Mouse (Mus musculus) testis, adult 2 months (tissue): ENCODE results near the gene Pip5k1b. TPM values are rescaled to one million over a fixed set of nuclear protein-coding genes. Genes with fewer than 3 reads are reported as not detected.

ENCODE experiments used
- H3K27ac ChIP-seq: fragments of 200-500 bp; 2 replicates; pipeline ENCODE4 v1.5.1; 2012; ENCODE audit warnings: low read depth, low read length; ENCODE audit not compliant: control insufficient read depth, insufficient read depth
- H3K27me3 ChIP-seq: fragments of 200-500 bp; 2 replicates; pipeline ENCODE4 v1.6.1; 2012; ENCODE audit warnings: mild to moderate bottlenecking, low read length, moderate library complexity; ENCODE audit not compliant: control insufficient read depth, insufficient read depth
- H3K36me3 ChIP-seq: fragments of 200-500 bp; 2 replicates; pipeline ENCODE4 v1.6.1; 2012; ENCODE audit warnings: mild to moderate bottlenecking, low read length; ENCODE audit not compliant: control insufficient read depth, insufficient read depth
- H3K4me1 ChIP-seq: fragments of 200-500 bp; 2 replicates; pipeline ENCODE4 v1.6.1; 2012; ENCODE audit warnings: low read length; ENCODE audit not compliant: control insufficient read depth, insufficient read depth
- H3K4me3 ChIP-seq: fragments of 200-500 bp; 2 replicates; pipeline ENCODE4 v1.5.1; 2012; ENCODE audit warnings: low read depth, mild to moderate bottlenecking, low read length, moderate library complexity, mixed read lengths; ENCODE audit not compliant: control insufficient read depth
- CTCF ChIP-seq: fragments of 200-500 bp; IDR thresholded peaks from 2 replicates; pipeline ENCODE4 v1.5.1; 2012; ENCODE audit warnings: low read depth, mild to moderate bottlenecking, inconsistent platforms, low read length, moderate library complexity; ENCODE audit not compliant: control insufficient read depth, insufficient read depth, insufficient replicate concordance
- POLR2A ChIP-seq: fragments of 200-500 bp; IDR thresholded peaks from 2 replicates; pipeline ENCODE4 v1.6.1; 2012; ENCODE audit warnings: low read depth, mild to moderate bottlenecking, inconsistent platforms, low read length, moderate library complexity; ENCODE audit not compliant: control insufficient read depth
- polyA plus RNA-seq: library from polyadenylated mRNA; depleted of rRNA; stranded (reverse); fragments of >200 nt; gene quantifications from 2 replicates; pipeline ENCODE4 v1.2.3, GENCODE M21; 2012

The Pip5k1b gene
- polyA plus RNA-seq, 1 experiment, result 6.1 TPM

GRCm38 (mm10) chr19:24541669-24542292, 13.9 kb downstream of the Pip5k1b start:
- Histone ChIP-seq H3K36me3 (no peaks in the 10 kb centered on the region), H3K4me3 (no peak overlapping the region), H3K27me3 (no peaks in the 10 kb centered on the region), H3K27ac (no peak overlapping the region), H3K4me1 (peaks cover 10% of the 10 kb centered on the region)
- TF ChIP-seq POLR2A, result no peak
- no peak for TF ChIP-seq CTCF

- Histone ChIP-seq H3K36me3 (no peaks in the 10 kb centered on the region), H3K4me1 (peaks cover 10% of the 10 kb centered on the region), H3K27me3 (no peaks in the 10 kb centered on the region), H3K4me3 (no peak overlapping the region), H3K27ac (no peak overlapping the region; the same call in 1 of the 2 replicates)
- TF ChIP-seq POLR2A, result no peak
- no peak for TF ChIP-seq CTCF
Observed at GRCm38 (mm10) chr19:24540952-24541668, 14.6 kb downstream of the Pip5k1b start.

- TF ChIP-seq POLR2A (no peak), CTCF (no peak)
- H3K27me3 ChIP-seq, result no peaks in the 10 kb centered on the region
Observed at GRCm38 (mm10) chr19:24539041-24539440, 16.6 kb downstream of the Pip5k1b start.

GRCm38 (mm10) chr19:24538181-24538580, 17.5 kb downstream of the Pip5k1b start:
- peaks cover 5% of the 10 kb centered on the region for H3K4me1 ChIP-seq
- no peak overlapping the region for H3K4me3 ChIP-seq
- H3K27me3 ChIP-seq, result no peaks in the 10 kb centered on the region
- TF ChIP-seq POLR2A (no peak), CTCF (no peak)
- no peak overlapping the region for H3K27ac ChIP-seq
- H3K36me3 ChIP-seq, result no peaks in the 10 kb centered on the region

More at GRCm38 (mm10) chr19:24539041-24539440, 16.6 kb downstream of the Pip5k1b start:
- Histone ChIP-seq H3K4me1 (peaks cover 10% of the 10 kb centered on the region), H3K27ac (no peak overlapping the region), H3K36me3 (no peaks in the 10 kb centered on the region), H3K4me3 (no peak overlapping the region)

GRCm38 (mm10) chr19:24537691-24538090, 18.0 kb downstream of the Pip5k1b start:
- H3K4me1 ChIP-seq, result peaks cover 5% of the 10 kb centered on the region
- H3K27ac ChIP-seq, result no peak overlapping the region
- H3K27me3 ChIP-seq, result no peaks in the 10 kb centered on the region
- H3K4me3 ChIP-seq, result no peak overlapping the region
- H3K36me3 ChIP-seq, result no peaks in the 10 kb centered on the region
- TF ChIP-seq CTCF (no peak), POLR2A (no peak)

- no peaks in the 10 kb centered on the region for H3K36me3 ChIP-seq
- no peaks in the 10 kb centered on the region for H3K27me3 ChIP-seq
- no peak overlapping the region for H3K27ac ChIP-seq
- peaks cover 2% of the 10 kb centered on the region for H3K4me1 ChIP-seq
- TF ChIP-seq POLR2A, result no peak
- TF ChIP-seq CTCF, result no peak
- no peak overlapping the region for H3K4me3 ChIP-seq
Observed at GRCm38 (mm10) chr19:24536920-24537319, 18.8 kb downstream of the Pip5k1b start.

- TF ChIP-seq CTCF (no peak), POLR2A (no peak)
- Histone ChIP-seq H3K4me1 (no peaks in the 10 kb centered on the region; the same call in 1 of the 2 replicates), H3K36me3 (no peaks in the 10 kb centered on the region)
Observed at GRCm38 (mm10) chr19:24536280-24536679, 19.4 kb downstream of the Pip5k1b start.

More at GRCm38 (mm10) chr19:24536280-24536679, 19.4 kb downstream of the Pip5k1b start:
- H3K27ac ChIP-seq, result no peak overlapping the region
- no peak overlapping the region for H3K4me3 ChIP-seq
- H3K27me3 ChIP-seq, result no peaks in the 10 kb centered on the region
